Mouse (Mus musculus) granulocyte monocyte progenitor cell, adult 5-6 weeks (primary cell): Measurements from ENCODE around the gene Apba2. TPM values are rescaled to one million over a fixed set of nuclear protein-coding genes. Genes with fewer than 3 reads are reported as not detected.

Experiments used
- ATAC-seq: replicated peaks from 2 replicates; pipeline ENCODE4 v1.8.0; 2016; ENCODE audit warnings: mild to moderate bottlenecking, moderate TSS enrichment, inconsistent platforms; ENCODE audit not compliant: poor library complexity, severe bottlenecking
- total RNA-seq, 2 experiments: library from RNA; stranded (forward) in 1 of 2; stranded (reverse) in 1 of 2; fragments of 200-712, 200-1000 nt in 1 of 2; fragments of >200 nt in 1 of 2; fragmentation: Nextera tagmentation in 1 of 2; gene quantifications; 2 replicates each; pipeline ENCODE4 v1.2.3; 2014 to 2017

Apba2 gene
- total RNA-seq, 2 experiments from 2014 or later = not detected

DNA sequence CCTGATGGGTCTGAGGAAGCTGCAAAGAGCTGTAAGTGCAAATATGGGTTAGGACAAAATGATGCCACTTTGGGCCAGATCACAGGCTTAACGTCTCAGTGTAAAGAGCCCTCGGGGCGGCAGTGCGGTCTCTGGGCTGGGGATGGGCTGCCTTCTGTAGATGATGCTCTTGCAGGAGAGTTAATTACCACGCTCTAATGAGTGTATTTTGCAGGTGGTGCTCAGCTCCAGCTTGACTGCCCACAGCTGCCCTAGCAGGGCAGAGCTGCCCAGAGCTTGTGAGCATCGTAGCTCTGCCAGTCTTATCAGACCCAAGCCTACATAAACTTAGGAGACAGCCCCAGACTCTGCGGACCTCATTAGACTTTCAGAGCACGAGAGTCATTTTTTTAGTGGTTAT lies 80.9 kb downstream of the Apba2 start:
- no peak for ATAC-seq

DNA sequence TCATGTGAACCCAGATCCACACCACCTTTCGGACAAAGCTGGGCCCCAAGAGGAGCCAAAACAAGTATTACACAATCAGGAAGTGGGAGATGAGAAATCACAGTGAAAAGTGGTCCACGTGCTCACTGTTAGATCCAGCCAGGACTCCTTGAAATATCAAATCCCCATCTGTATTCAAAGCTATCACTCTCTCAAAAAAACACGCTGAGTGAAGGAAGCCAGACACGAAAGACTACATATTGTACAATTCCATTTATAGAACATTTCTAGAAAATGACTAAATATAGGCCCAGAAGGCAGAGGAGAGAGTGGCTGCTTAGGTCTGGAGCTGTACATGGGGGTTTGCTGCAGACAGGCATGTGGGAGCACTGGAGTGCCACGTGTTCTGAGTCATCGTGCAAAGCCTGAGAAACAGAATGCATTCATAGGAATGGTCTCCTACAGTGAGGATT lies 82.2 kb downstream of the Apba2 start:
- no peak for ATAC-seq

DNA sequence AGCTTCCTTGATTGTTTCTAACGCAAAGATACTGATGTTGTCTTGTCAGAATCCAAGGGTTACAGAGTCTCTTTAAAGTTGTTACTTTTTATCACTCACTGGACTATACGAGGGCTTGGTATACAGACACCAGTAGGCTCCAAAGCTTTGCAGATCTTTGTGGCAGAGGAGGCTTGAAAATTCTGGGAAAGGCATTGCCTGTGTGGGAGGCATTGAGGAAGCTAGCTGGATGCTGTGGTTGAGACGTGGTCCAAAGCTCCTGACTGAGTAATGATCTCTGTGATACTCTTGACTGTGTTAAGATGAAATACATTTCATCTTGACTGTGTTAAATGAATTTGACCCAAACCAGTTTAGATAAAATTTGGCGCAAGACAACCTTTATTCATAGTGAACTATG lies 84.6 kb downstream of the Apba2 start:
- ATAC-seq = no peak

DNA sequence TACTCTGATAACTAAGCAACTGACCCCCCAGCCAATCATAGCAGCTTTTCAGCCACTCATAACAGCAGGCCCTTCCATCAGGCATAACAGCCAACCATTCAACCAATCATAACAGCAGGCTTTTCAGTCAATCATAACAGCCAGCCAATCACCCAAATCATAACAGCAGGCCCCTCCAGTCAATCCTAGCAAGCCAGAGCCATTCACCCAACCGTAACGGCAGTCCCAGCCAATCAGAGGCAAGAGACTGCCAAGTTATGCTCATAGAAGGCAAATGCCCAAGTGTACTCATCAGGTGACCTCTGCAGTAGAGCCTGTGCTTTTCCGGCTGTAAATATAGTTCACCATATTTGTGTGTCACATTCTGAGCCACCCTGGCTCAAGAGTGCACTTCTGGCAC lies 85.1 kb downstream of the Apba2 start:
- no peak for ATAC-seq

DNA sequence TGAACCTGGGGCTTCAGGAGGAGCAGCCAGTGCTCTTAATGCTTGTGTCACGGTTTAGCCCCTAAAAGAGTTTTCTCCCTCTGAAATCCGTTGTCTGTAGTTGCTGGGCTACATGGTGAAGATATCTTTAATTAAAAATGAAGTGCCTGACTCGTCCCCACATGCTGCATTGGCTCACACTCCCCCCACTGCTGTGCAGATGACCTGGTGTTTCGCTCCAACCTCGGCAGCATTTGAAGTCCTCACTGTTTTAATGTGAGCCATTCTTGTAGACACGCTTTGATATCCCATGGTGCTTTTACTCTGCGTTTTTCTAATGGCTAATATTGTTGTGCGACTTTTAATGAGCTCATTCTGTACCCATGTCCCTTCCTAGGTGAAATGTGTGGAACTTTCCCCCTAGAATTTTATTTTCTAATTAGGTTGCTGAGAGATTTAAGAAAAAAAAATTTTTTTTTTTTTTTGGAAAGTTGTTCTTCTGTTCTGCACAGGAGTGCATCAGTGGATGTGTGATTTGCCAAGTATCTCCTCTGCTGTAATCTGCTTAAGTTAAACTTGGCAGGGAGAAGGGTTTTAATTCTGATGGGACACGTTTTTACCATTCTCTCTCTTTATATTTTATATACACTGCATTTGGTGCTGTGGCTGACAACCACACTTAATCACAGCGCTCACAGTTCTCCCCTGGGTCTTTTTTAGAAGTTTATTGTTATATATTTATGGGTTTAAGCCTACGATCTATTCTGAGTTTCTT lies 87.3 kb downstream of the Apba2 start:
- no peak for ATAC-seq

DNA sequence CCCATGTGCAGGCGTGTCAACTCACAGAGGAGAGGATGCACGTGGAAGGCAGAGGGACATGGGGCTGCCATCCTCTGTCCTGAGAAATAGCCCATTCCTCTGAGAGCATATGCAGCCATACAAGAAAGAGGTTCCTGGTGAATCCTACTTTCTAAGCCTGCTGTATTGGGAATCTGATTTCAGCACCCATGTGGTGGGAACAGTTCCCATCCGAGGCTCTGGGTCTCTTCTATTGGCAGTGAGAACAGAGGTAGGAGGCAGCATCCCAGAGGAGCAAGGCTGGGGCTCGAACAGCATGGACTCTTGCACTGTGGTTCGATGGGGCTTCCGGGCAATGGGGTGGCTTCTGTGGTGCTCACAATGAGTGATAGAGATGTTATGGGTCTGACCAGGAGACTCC lies 93.8 kb downstream of the Apba2 start:
- ATAC-seq = no peak

DNA sequence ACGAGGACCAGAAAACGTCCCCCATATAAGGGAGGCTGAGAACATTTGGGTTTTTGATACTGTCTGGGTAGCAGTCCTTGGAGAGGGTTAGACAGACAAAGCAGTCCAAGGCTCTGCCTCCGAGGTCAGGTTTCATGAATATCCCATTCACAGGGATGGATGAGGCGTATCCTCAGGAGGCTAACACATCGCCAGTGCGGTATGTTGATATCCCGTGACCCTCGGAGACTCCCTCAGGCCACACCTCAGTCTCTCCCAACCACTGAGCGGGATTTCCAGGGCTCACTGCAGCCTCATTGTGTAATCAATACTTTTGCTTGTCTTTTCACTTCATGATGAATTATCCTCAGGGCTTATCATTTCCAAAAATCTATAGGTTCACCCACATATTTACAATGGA lies 95.1 kb downstream of the Apba2 start:
- no peak for ATAC-seq

DNA sequence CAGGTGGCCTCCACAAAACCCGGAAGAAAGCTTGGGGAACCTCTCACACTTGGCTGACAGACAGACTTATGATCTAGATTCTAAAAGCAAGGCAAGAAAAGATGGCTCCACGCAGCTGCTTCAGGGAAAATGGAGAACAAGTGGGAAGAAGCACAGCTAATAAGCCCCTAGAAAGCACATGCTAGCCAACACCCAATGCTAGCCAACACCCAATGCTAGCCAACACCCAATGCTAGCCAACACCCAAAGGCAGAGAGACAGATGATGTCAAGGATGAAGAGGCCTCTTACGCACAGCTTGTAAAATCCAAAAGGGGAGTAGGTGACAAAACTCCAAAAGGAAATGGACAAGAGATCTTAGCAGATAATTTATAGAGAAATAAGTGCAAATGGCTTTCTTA lies 108.4 kb downstream of the Apba2 start:
- ATAC-seq = no peak

DNA sequence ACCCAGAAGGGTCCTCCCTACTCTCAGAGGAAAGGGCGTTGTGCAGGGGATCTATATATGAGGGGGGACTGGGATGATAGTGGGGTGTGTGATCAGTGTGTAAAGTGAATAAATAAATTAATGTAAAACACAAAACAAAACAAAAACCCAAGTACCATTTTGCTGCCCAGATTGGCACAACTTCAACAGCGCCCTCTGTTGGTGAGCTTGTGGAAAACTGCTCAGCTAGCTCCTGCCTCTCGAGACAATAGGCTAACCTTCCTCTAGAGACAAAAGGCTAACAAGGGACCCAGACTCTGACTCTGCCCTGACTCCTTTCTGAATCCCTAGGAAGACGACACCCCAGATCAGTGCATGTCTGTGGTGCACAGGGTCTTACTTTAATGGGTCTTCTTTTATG lies 109.4 kb downstream of the Apba2 start:
- no peak for ATAC-seq

DNA sequence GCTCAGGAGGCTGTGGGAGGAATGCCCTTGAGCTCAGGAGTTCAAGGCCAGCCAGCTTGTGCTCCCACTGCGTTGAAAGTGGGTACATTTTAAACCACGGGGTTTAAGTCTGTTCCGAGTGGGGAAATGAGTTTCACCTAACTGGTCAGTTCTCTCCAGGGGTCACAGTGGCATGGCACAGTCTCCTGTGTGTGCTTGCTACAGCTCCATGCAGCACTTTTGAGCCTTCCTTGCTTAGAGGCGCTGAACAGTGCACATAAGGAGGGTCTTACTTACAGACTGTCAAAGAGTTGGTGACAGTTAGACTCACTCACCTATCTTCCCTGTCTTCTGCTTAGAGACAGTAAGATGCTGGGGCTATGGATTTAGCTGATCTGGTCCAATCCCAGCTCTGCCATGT lies 117.8 kb downstream of the Apba2 start:
- ATAC-seq = no peak

DNA sequence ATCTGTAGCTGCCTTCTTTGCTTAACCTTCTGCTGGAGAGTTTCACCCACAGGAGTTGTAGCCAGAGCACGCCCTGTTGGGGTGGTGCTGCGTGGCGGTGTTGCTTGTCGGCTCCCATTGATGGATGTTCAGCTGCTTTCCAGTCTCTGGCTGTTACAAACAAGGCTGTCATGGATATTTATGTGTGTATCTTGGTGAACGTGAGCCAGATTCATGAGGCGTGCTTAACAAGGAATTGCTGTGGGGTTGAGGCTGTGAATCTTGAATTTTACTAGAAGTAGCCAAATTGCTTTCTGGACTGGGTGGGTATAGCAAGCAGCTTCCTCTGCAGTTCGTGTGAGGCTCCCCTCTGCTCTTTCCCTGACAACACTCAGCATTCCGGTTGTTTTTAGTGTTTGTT lies 125.0 kb downstream of the Apba2 start:
- no peak for ATAC-seq

DNA sequence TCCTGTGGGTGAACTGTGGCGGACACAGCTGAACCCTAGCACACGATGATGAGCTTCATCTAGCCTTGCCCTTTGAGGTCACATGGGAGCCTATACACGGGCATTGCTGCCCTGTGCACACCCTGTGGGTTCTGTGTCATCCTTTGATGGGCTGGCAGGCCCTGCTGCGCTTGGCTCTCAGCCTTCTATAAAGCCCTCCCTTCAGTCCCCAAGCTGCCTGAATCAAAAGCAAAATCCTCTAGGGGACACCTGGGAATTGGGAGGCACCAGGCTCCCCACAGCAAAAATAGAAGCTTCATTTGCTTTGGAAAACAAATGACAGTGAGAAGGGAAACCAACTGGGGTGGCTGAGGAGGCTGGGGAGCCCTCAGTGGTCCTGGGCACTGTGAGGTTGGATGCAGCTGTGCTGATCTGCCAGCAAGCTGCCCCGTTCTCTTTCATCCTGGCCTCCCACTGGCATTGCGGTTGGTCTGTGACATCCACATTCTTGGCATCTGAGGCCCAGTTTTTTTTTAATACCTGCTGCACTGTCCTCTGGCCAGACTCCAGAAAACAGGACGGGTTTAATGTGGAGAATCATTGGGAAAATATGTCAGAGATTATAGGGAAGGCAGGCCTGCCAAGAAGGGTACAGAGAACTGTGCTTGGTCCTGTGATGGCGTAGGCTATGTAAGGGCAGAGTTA lies 126.6 kb downstream of the Apba2 start:
- ATAC-seq = no peak

DNA sequence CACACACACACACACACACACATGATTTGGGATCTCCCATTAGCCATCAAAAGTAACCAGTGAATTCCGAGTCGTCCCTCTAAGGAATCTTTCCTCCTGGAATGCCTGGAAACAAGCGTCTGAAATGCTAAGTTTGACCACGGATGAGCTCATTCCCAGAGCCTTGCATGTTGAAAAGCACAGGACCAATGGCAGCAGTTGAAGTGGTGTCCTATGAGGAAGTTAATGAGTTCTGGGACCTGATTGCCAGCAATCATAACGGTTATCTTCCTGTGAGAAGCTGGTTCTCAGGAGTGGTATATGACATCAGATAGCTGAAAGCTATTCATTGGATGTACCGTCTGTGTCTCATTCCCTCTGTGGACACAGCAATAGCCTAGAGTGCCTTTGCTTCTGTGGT lies 129.2 kb downstream of the Apba2 start:
- no peak for ATAC-seq

DNA sequence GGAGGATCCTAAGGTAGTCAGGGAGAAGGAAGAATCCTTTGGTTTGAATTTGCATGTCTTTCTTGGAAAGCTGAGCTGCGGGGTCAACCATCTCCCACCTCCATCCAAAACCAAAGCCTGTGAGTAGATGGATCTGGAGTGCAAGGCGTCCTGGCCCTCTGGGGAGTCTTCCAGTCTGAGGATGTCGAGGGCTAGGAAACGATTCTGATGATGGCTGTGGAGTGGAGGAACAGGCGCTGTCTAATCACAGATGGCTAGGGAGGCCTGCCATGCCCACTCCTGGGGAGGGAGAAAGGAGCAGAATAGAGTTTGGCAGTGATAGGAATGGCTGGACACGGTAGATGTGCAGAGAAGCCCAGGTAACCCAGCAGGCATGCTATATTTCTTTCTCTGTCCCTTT lies 129.6 kb downstream of the Apba2 start:
- no peak for ATAC-seq

DNA sequence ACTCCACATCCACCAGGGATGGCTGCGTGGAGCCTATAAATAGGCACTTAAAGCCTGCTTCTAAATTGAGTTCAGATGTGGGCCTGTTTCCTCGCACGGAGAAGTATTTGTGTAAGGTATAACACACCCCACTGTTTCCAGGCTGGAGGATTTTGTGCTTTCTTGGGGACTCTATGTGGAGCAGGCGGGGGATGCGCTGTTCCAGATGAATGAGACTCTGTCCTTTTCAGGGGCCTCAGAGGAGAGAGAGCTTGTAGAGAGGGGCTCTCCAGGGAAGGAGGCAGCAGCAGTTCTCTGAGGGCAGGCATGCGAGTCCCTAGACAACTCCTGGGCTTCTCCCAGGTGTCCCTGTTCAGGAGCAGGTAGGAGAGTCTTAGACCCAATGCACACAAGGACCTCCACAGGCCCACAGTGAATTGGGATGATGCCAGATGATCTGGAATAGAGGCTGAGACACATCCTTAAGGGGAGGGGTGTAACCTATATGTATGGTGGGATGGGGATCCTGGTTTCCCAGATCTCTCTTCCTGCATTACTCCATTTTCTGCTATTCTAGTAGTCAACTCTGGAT lies 130.4 kb downstream of the Apba2 start:
- no peak for ATAC-seq

DNA sequence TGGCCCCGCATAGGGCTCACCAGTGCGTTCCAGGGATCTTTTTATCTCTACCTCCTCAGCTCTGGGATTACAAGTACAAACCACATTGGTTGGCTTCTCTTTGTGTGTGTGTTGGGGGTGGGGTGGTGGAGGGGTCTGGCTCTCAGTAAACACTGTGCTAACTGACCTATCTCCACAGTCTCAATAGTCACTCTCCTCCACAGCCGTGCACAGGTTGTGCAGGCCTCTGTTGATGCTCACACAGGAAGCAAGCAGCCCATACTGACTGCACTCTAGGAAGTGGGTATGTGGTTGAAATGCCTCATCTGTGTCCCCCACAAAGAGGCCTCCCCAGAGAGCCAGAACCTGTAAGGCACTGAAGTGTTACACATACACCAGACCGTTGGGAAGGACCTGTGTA lies 131.7 kb downstream of the Apba2 start:
- ATAC-seq = no peak

DNA sequence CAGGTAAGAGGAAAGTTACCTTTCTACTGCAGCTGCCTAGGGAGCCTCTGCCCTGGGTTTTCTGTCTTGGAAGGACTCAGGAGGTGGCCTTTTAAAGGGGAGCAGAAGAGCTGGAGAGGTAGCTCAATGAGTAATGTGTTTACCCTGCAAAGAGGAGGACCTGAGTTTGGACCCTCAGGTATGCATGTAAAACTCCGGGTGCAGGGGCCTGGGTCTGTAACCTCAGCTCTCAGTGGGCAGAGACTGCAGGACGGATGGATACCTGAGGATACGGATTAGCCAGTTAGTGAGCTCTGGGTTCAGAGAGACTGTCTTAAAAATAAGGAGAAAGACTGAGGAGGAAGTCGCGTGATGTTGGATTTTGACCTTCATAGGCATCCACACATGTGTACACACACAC lies 132.4 kb downstream of the Apba2 start:
- ATAC-seq = no peak

DNA sequence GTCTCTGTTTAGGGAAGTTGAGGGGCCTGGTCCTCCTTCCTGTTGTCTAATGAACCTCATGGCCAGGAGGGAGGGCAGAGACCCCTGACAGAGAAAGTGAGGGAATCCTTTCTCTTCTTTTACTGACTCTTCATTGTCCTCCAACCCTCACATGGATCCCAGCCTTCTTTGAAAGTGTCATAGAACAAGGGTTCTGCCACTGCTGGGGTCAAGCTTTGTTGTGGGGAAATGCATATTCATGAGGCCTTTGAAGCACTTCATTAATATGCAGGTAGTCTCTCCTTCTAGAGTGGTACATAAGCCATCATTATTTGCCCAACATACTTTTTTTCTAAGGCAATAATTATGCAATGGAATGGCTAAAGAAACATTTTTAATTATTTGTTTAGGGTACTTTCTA lies 133.0 kb downstream of the Apba2 start:
- ATAC-seq = no peak

DNA sequence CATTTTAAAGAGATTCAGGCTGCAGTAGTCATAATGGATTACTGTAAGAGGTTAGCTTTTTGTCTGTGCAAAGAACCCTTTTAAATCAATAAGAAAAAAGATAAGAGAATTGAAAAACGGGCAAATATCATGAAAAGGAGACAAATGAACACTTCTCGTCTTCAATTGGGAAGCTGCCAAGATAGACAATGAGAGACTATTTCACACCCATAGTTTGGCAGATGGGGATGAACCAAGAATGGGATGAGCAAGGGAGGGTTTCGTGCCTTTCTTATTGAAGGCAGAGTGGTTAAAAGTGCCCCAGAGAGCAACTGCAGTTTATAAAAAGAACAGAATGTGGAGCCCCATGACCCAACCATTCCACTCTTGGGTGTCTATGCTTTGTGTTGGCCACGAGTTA lies 137.4 kb downstream of the Apba2 start:
- no peak for ATAC-seq

DNA sequence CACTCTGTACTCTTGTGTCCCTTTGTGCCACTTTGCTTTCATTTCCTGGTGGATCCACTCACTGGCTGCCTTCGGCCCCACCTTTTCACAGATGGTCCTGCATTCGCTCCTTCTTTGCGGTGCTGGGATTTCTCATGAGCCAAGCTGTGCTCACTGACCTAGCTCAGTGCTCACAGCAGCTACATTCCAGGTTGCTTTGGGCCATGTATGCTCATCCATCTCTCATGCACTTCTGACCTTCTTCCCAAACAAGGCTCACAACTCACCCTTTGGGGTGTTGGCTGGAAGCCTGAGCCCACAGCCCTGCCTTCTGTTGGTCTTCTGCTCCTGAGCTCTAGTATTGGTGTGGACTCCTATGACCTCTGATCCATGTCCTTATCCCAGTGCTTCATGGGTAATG lies 139.1 kb downstream of the Apba2 start:
- ATAC-seq = no peak

DNA sequence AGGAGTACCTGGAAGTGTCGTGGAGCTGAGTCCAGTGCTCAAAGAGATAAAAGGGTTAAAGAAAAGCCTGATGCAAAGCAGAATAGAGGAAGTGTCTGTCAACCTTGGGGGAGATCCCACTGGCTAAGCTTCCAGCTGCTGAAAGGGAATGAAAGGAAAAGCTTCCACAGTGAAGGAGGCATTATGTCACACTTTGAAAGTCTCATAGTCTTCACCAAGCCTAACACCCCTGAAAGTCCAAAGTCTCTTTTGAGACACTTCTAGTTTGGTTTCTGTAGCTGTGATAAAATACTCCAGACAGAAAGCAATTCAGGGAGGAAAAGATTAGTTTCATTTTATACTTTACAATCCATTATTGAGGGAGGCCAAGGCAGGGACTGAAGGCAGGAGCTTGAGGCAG lies 141.4 kb downstream of the Apba2 start:
- no peak for ATAC-seq

DNA sequence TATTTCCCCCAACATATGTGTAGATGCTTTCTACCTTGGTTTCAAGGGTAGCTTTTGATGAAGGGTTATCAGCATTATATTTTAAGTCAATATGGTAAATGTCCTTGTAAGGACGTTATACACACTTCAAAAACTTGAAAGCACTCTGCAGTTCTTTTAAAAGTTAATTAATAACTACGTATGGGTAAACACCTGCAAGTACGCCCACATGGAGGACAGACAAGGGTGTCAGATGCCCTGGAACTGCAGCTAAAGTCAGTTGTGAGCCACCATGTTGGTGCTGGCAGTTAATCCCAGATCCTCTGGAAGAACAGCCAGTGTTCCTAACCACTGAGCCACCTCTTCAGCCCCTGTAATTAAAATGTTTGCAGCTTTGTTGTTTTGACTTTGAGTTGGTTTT lies 144.0 kb downstream of the Apba2 start:
- ATAC-seq = no peak
